Mouse (Mus musculus): ENCODE results near the gene Cyp26b1.

GRCm38 (mm10) chr6:84601136-84601889 is 7.6 kb upstream of the Cyp26b1 start:
- TF ChIP-seq GATA1 (IDR thresholded peaks at IDR 0.05; ENCODE audit: low read length) (no peak), TAL1 (IDR thresholded peaks at IDR 0.05; ENCODE audit: low read length) (no peak)
